Comparison of ENCODE assay signal across 18 mouse cellular contexts in the genomic region with DNA sequence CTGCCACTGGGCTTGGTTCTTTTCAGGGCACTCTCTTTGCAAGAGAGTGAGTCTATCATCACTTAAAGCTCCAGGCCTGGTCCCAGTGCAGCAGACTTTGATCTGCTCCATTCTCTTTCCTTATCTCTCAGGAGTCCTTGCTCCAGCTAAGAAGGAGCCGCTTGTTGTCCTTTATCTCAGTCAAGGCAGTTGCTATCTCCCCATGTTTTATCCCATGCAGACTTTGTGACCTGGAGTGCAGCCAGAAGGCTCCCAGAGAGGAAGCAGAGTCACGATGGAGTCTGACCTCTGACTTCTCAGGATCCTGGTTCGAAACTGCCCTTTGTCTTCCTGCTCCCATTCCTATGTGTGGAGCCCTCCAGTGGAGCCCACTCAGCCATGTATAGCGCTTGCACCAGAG. TPM values are rescaled to one million over a fixed set of nuclear protein-coding genes. Genes with fewer than 3 reads are reported as not detected.
DNase-seq lines count a peak whose midpoint lies in the region; ATAC-seq and TF ChIP-seq lines count a peak whose summit lies in the region.
"Had no signal": no experiment of that assay in that cellular context is flagged by ENCODE, and none has a peak within 500 bp of the region (broad histone marks: within the 10 kb centered on the region; RNA-seq: fewer than 3 reads in every experiment).

No protein-coding gene starts in this region.

- 39% methylated on average over 4 of the region's 4 CpGs for WGBS in liver, embryonic 14.5 days (ENCODE audit: insufficient replicate concordance)

- H3K4me1 ChIP-seq in MEL (ENCODE audit: control insufficient read depth in 1 of 2, insufficient read depth in 2 of 2, low read length in 2 of 2): peaks cover 0 to 13% of the 10 kb centered on the region in 2 experiments; a peak in 2 of 4 replicates
- H3K4me1 ChIP-seq in liver, embryonic 14.5 days (replicated peaks; ENCODE audit: control insufficient read depth in 2 of 2, insufficient read depth in 2 of 2, low read length in 1 of 2): peaks cover 0 to 5% of the 10 kb centered on the region in 2 experiments; a peak in 1 of 4 replicates
- H3K4me1 ChIP-seq: midbrain, embryonic 15.5 days had no signal

- no peak overlapping the region for H3K4me2 ChIP-seq in liver, embryonic 14.5 days (ENCODE audit: low read depth)
- H3K4me2 ChIP-seq: embryonic facial prominence, embryonic 13.5 days; limb, embryonic 12.5 days; midbrain, embryonic 15.5 days had no signal

- peak; percentile 40 for DNase-seq in kidney, postnatal 14 days
- no peak for DNase-seq in kidney, adult 8-10 months
- peak; percentile 19 for DNase-seq in MEL (ENCODE audit: low read depth, low spot score)
- peak; percentile 16 for DNase-seq in MEL-GATA-1-ER (ENCODE audit: extremely low read depth, low read depth)
- DNase-seq in liver, embryonic 14.5 days (ENCODE audit: low read depth in 3 of 3, low spot score in 3 of 3): no peak
- no peak for DNase-seq in layer of hippocampus, postnatal 14 days (ENCODE audit: low spot score in 2 of 2)
- DNase-seq in frontal cortex, postnatal 36 days (ENCODE audit: low spot score in 2 of 2): no peak
- no peak for DNase-seq in left cerebral cortex, adult 8-10 months (ENCODE audit: low spot score in 2 of 2)
- DNase-seq: adrenal gland, postnatal 25 days; cerebellum, adult 9-10 months; gastrocnemius, postnatal 14 days; thymus, postnatal 4 days had no signal

- H3K27ac ChIP-seq in MEL (ENCODE audit: control insufficient read depth, low read depth, low read length): no peak overlapping the region
- no peak overlapping the region for H3K27ac ChIP-seq in liver, embryonic 14.5 days
- H3K27ac ChIP-seq: embryonic facial prominence, embryonic 13.5 days; limb, embryonic 12.5 days; midbrain, embryonic 15.5 days had no signal

- H3K36me3 ChIP-seq in MEL (ENCODE audit: control insufficient read depth in 1 of 2, insufficient read depth in 2 of 2, low read length in 2 of 2): peaks cover 0 to 2% of the 10 kb centered on the region in 2 experiments; a peak in 1 of 4 replicates
- no peaks in the 10 kb centered on the region for H3K36me3 ChIP-seq in liver, embryonic 14.5 days (replicated peaks; ENCODE audit: control insufficient read depth, insufficient read depth, low read depth)
- H3K36me3 ChIP-seq: embryonic facial prominence, embryonic 13.5 days; limb, embryonic 12.5 days; midbrain, embryonic 15.5 days had no signal

- no peak for TF ChIP-seq RAD21 in MEL (IDR thresholded peaks at IDR 0.05; ENCODE audit: low read depth, low read length)

- H3K9ac ChIP-seq in MEL (ENCODE audit: control insufficient read depth, low read depth, low read length, poor library complexity, severe bottlenecking): no peak overlapping the region
- no peak overlapping the region for H3K9ac ChIP-seq in liver, embryonic 14.5 days (replicated peaks)
- H3K9ac ChIP-seq: embryonic facial prominence, embryonic 13.5 days; limb, embryonic 12.5 days; midbrain, embryonic 15.5 days had no signal

- TF ChIP-seq POLR2A in MEL (IDR thresholded peaks at IDR 0.05; ENCODE audit: control insufficient read depth in 1 of 2, insufficient read depth in 1 of 2, low read depth in 1 of 2, low read length in 2 of 2, poor library complexity in 1 of 2): no peak

- no peaks in the 10 kb centered on the region for H3K79me2 ChIP-seq in MEL (ENCODE audit: control insufficient read depth, insufficient read depth, low read length, poor library complexity)

- no peak overlapping the region for H3K4me3 ChIP-seq in MEL (ENCODE audit: control insufficient read depth in 1 of 2, insufficient read depth in 1 of 2, low read depth in 2 of 2, low read length in 2 of 2)
- no peak overlapping the region for H3K4me3 ChIP-seq in liver, embryonic 14.5 days (ENCODE audit: insufficient read depth in 1 of 2, low read depth in 2 of 2, low read length in 2 of 2)
- H3K4me3 ChIP-seq: embryonic facial prominence, embryonic 13.5 days; limb, embryonic 12.5 days; midbrain, embryonic 15.5 days had no signal

- TF ChIP-seq CTCF in MEL (IDR thresholded peaks at IDR 0.05 in 2 of 3, conservative IDR thresholded peaks at IDR 0.05 in 1 of 3; ENCODE audit: control insufficient read depth in 1 of 3, insufficient read depth in 1 of 3, low read depth in 2 of 3, low read length in 3 of 3, poor library complexity in 1 of 3, severe bottlenecking in 1 of 3): no peak
- TF ChIP-seq CTCF in liver, embryonic 14.5 days (IDR thresholded peaks at IDR 0.05; ENCODE audit: low read depth): no peak

- ATAC-seq in liver, embryonic 14.5 days (ENCODE audit: insufficient read depth): peak; percentile 51
- ATAC-seq: inflammation-experienced regulatory T-cells, adult 6 months; midbrain, embryonic 15.5 days had no signal

- H3K27me3 ChIP-seq in MEL (ENCODE audit: control insufficient read depth in 1 of 2, insufficient read depth in 2 of 2, low read length in 2 of 2): peaks cover 1 to 3% of the 10 kb centered on the region in 2 experiments
- H3K27me3 ChIP-seq in liver, embryonic 14.5 days (ENCODE audit: control insufficient read depth, insufficient read depth, low read length): no peaks in the 10 kb centered on the region
- H3K27me3 ChIP-seq: embryonic facial prominence, embryonic 13.5 days; limb, embryonic 12.5 days; midbrain, embryonic 15.5 days had no signal

- TF ChIP-seq EP300 in MEL (IDR thresholded peaks at IDR 0.05; ENCODE audit: low read depth in 1 of 2, low read length in 2 of 2): peak; percentile 52 to 54; a peak in 3 of 4 replicates
- peak; percentile 52 for TF ChIP-seq EP300 in liver, embryonic 14.5 days (IDR thresholded peaks at IDR 0.05; ENCODE audit: low read depth)

- H3K9me3 ChIP-seq in MEL (replicated peaks; ENCODE audit: insufficient read depth, low read length): no peaks in the 10 kb centered on the region
- no peaks in the 10 kb centered on the region for H3K9me3 ChIP-seq in liver, embryonic 14.5 days (ENCODE audit: control insufficient read depth, low read length)
- H3K9me3 ChIP-seq: embryonic facial prominence, embryonic 13.5 days; limb, embryonic 12.5 days; midbrain, embryonic 15.5 days had no signal

TF ChIP-seq in MEL, 35 proteins besides CTCF, POLR2A, EP300 and RAD21:
- TF ChIP-seq GATA1 (IDR thresholded peaks at IDR 0.05; ENCODE audit: low read depth, low read length): peak; percentile 68
- TF ChIP-seq ELF1 (IDR thresholded peaks at IDR 0.05; ENCODE audit: low read depth, low read length): no peak
- no peak for TF ChIP-seq UBTF (IDR thresholded peaks at IDR 0.05; ENCODE audit: borderline replicate concordance, insufficient read depth, low read depth, low read length)
- no peak for TF ChIP-seq BHLHE40 (IDR thresholded peaks at IDR 0.05; ENCODE audit: borderline replicate concordance, low read depth, low read length)
- no peak for TF ChIP-seq HCFC1 (IDR thresholded peaks at IDR 0.05; ENCODE audit: low read depth, low read length)
- TF ChIP-seq RCOR1 (IDR thresholded peaks at IDR 0.05; ENCODE audit: low read depth, low read length): no peak
- no peak for TF ChIP-seq USF2 (IDR thresholded peaks at IDR 0.05; ENCODE audit: borderline replicate concordance in 1 of 2, insufficient read depth in 1 of 2, low read depth in 1 of 2, low read length in 2 of 2)
- no peak for TF ChIP-seq SMC3 (IDR thresholded peaks at IDR 0.05; ENCODE audit: low read depth, low read length)
- no peak for TF ChIP-seq MAZ (IDR thresholded peaks at IDR 0.05; ENCODE audit: low read depth, low read length)
- no peak for TF ChIP-seq NELFE (IDR thresholded peaks at IDR 0.05; ENCODE audit: low read depth, low read length)
- peak; percentile 60; the same call in 1 of the 2 replicates for TF ChIP-seq TCF12 (IDR thresholded peaks at IDR 0.05; ENCODE audit: low read depth, low read length)
- no peak for TF ChIP-seq MYC (IDR thresholded peaks at IDR 0.05; ENCODE audit: low read depth, low read length)
- TF ChIP-seq E2F4 (IDR thresholded peaks at IDR 0.05; ENCODE audit: borderline replicate concordance, low read depth, low read length): no peak
- TF ChIP-seq TAL1 (IDR thresholded peaks at IDR 0.05; ENCODE audit: low read length): no peak
- no peak for TF ChIP-seq ZC3H11A (IDR thresholded peaks at IDR 0.05; ENCODE audit: low read depth, low read length)
- peak; percentile 30; the same call in 1 of the 2 replicates for TF ChIP-seq ETS1 (IDR thresholded peaks at IDR 0.05; ENCODE audit: low read depth, low read length)
- TF ChIP-seq CHD2 (IDR thresholded peaks at IDR 0.05; ENCODE audit: low read length): no peak

RNA-seq across cellular contexts. Expression of gene Fam180a, which starts 4.8 kb away (rescaled TPM):
- not detected in 2 replicates for total RNA-seq in MEL (2012; rRNA removed)
- polyA plus RNA-seq in MEL (2012; ENCODE audit: insufficient read depth in 1 of 2, insufficient read length in 2 of 2, low read depth in 1 of 2, low replicate concordance in 2 of 2, missing spikeins in 1 of 2): not detected
- polyA plus RNA-seq in liver, embryonic 14.5 days (2012; rRNA removed): 0.02 and 0.03 TPM in 2 replicates
- polyA plus RNA-seq in liver, embryonic 14.5 days (2014; fragmentation: Nextera tagmentation; extraction: Ambion mirVana): 0.11 and 0.23 TPM in 2 replicates
- total RNA-seq in layer of hippocampus, postnatal 14 days (2021): 1 to 10 TPM in 1 of 2 experiments, under 1 TPM in 1; 0.62 to 1.4 TPM
- 1 to 10 TPM; 2.4 to 3.9 (median 3.0) TPM for total RNA-seq in left cerebral cortex, adult 8-10 months (2022)
- total RNA-seq: megakaryocyte, adult 5-6 weeks had no signal
- polyA plus RNA-seq: hindbrain, embryonic 11.5 days; inflammation-experienced regulatory T-cells, adult 6 months; limb, embryonic 12.5 days had no signal

RNA-seq across cellular contexts. Expression of gene Slc13a4, which starts 13.2 kb away (rescaled TPM):
- not detected in 2 replicates for total RNA-seq in MEL (2012; rRNA removed)
- polyA plus RNA-seq in MEL (2012; ENCODE audit: insufficient read depth in 1 of 2, insufficient read length in 2 of 2, low read depth in 1 of 2, low replicate concordance in 2 of 2, missing spikeins in 1 of 2): under 1 TPM in 1 of 2 experiments, not detected in 1; 0.14 TPM
- polyA plus RNA-seq in liver, embryonic 14.5 days (2012; rRNA removed): 0.03 and 0.04 TPM in 2 replicates
- polyA plus RNA-seq in liver, embryonic 14.5 days (2014; fragmentation: Nextera tagmentation; extraction: Ambion mirVana): 0.09 and 0.22 TPM in 2 replicates
- total RNA-seq in layer of hippocampus, postnatal 14 days (2021): 10 to 100 TPM in 1 of 2 experiments, 1 to 10 TPM in 1; 2.6 to 11.9 TPM
- 10 to 100 TPM; 14.7 to 18.2 (median 17.8) TPM for total RNA-seq in left cerebral cortex, adult 8-10 months (2022)

Comparison
In these comparisons a context has a peak if more than half of its experiments do, and no peak if none do; other contexts are left out.
1. DNase-seq: peak in kidney, postnatal 14 days (single experiment), MEL (single experiment) and MEL-GATA-1-ER (single experiment); none in kidney, adult 8-10 months (0 of 2), liver, embryonic 14.5 days (0 of 3), layer of hippocampus, postnatal 14 days (0 of 2), frontal cortex, postnatal 36 days (0 of 2) and left cerebral cortex, adult 8-10 months (0 of 2).